16 mouse cellular contexts compared by ENCODE assay signal in genomic region chr1:40764042-40764441, GRCm38 (mm10). TPM values are rescaled to one million over a fixed set of nuclear protein-coding genes. Genes with fewer than 3 reads are reported as not detected.
"Had no signal": no experiment of that assay in that cellular context is flagged by ENCODE, and none has a peak within 500 bp of the region (broad histone marks: within the 10 kb centered on the region; RNA-seq: fewer than 3 reads in every experiment).

No protein-coding gene starts in this region.

- H3K36me3 ChIP-seq: kidney, embryonic 15.5 days; limb, embryonic 10.5 days; liver, embryonic 15.5 days; midbrain, embryonic 10.5 days; neural tube, embryonic 13.5 days had no signal

- H3K4me1 ChIP-seq: limb, embryonic 10.5 days; liver, embryonic 15.5 days; midbrain, embryonic 10.5 days; neural tube, embryonic 13.5 days had no signal

- H3K9me3 ChIP-seq: kidney, embryonic 15.5 days; limb, embryonic 10.5 days; liver, embryonic 15.5 days; midbrain, embryonic 10.5 days; neural tube, embryonic 13.5 days had no signal

- ATAC-seq: lung, postnatal 0 days had no signal

- DNase-seq: kidney, adult 18-20 months; kidney, postnatal 25 days; lung, adult 2 months; lung, postnatal 36 days; midbrain, embryonic 14.5 days; retina, postnatal 1 day; right cerebral cortex, postnatal 14 days; thymus, adult 18-20 months; thymus, postnatal 14 days had no signal

- H3K4me3 ChIP-seq: kidney, embryonic 15.5 days; limb, embryonic 10.5 days; liver, embryonic 15.5 days; midbrain, embryonic 10.5 days; neural tube, embryonic 13.5 days had no signal

- H3K27me3 ChIP-seq: kidney, embryonic 15.5 days; neural tube, embryonic 13.5 days had no signal

- H3K27ac ChIP-seq: kidney, embryonic 15.5 days; limb, embryonic 10.5 days; liver, embryonic 15.5 days; midbrain, embryonic 10.5 days; neural tube, embryonic 13.5 days had no signal

RNA-seq across cellular contexts. Expression of gene Tmem182, which starts 41.4 kb away (rescaled TPM):
- total RNA-seq: megakaryocyte, adult 5-6 weeks had no signal
- polyA plus RNA-seq: midbrain, embryonic 10.5 days had no signal
